Mouse (Mus musculus) CH12.LX (cell line): ENCODE data around the gene Atp5j. TPM values are rescaled to one million over a fixed set of nuclear protein-coding genes. Genes with fewer than 3 reads are reported as not detected.

ENCODE experiments used
- DNase-seq: peaks from one replicate; pipeline ENCODE4 v3.0.0-alpha.2; 2013; ENCODE audit errors: extremely low read depth
- H3K27ac ChIP-seq: 2 replicates; pipeline ENCODE4 v1.5.1; 2012; ENCODE audit warnings: low read depth, mild to moderate bottlenecking, control low read depth, moderate library complexity; ENCODE audit not compliant: insufficient read depth
- H3K27me3 ChIP-seq: replicated peaks from 2 replicates; pipeline ENCODE3; 2012; ENCODE audit warnings: inconsistent platforms
- H3K36me3 ChIP-seq, 2 experiments: replicated peaks in 1 of 2; 2 replicates each; pipeline versions ENCODE3 to v1.6.1; 2012; ENCODE audit warnings: inconsistent platforms in 1 of 2, low read length in 1 of 2, mild to moderate bottlenecking in 1 of 2, mixed read lengths in 1 of 2, moderate library complexity in 1 of 2; ENCODE audit not compliant: control insufficient read depth in 1 of 2, insufficient read depth in 1 of 2
- H3K4me1 ChIP-seq, 2 experiments: 2 replicates each; pipeline ENCODE4 v1.6.1; 2012; ENCODE audit warnings: inconsistent platforms in 1 of 2, moderate library complexity in 1 of 2; ENCODE audit not compliant: insufficient read depth in 2 of 2, control insufficient read depth in 1 of 2
- H3K4me2 ChIP-seq: 2 replicates; pipeline ENCODE4 v1.6.1; 2012; ENCODE audit warnings: low read depth, mild to moderate bottlenecking, control low read depth; ENCODE audit not compliant: poor library complexity, insufficient read depth, severe bottlenecking
- H3K4me3 ChIP-seq, 3 experiments: fragments of 150-350 bp in 1 of 3; sonication (generic) in 1 of 3; replicated peaks in 1 of 3; 2 replicates each; pipeline versions ENCODE3 to v1.5.1; 2011 to 2012; ENCODE audit warnings: low read depth in 2 of 3, low read length in 2 of 3, mild to moderate bottlenecking in 2 of 3, moderate library complexity in 2 of 3, control low read depth in 1 of 3, improper control_type of control experiment in 1 of 3, inconsistent platforms in 1 of 3, mixed read lengths in 1 of 3; ENCODE audit not compliant: poor library complexity in 1 of 3
- H3K79me2 ChIP-seq: replicated peaks from 2 replicates; pipeline ENCODE4 v1.6.1; 2012; ENCODE audit warnings: mild to moderate bottlenecking, moderate library complexity; ENCODE audit not compliant: control insufficient read depth, poor library complexity, insufficient read depth, severe bottlenecking; ENCODE audit errors: extremely low read depth
- H3K9ac ChIP-seq: 2 replicates; pipeline ENCODE4 v1.6.1; 2012; ENCODE audit warnings: low read depth, mild to moderate bottlenecking, control low read depth, moderate library complexity; ENCODE audit not compliant: insufficient read depth
- H3K9me3 ChIP-seq: replicated peaks from 2 replicates; pipeline ENCODE3; 2012; ENCODE audit warnings: low read length, inconsistent platforms, mixed read lengths
- CHD1 ChIP-seq: IDR thresholded peaks from 2 replicates; pipeline ENCODE4 v1.6.1; 2012; ENCODE audit warnings: low read depth, low read length, improper control_type of control experiment, inconsistent platforms
- CHD2 ChIP-seq: IDR thresholded peaks from 2 replicates; pipeline ENCODE4 v1.6.1; 2011; ENCODE audit warnings: low read length, improper control_type of control experiment
- ELF1 ChIP-seq: IDR thresholded peaks from 2 replicates; pipeline ENCODE4 v1.6.1; 2014; ENCODE audit warnings: low read depth, mild to moderate bottlenecking, inconsistent platforms, low read length, improper control_type of control experiment
- ETS1 ChIP-seq: conservative IDR thresholded peaks from 2 replicates; pipeline ENCODE4 v1.6.1; 2012; ENCODE audit warnings: low read depth, mild to moderate bottlenecking, inconsistent platforms, low read length, improper control_type of control experiment, moderate library complexity
- MXI1 ChIP-seq: IDR thresholded peaks from 2 replicates; pipeline ENCODE4 v1.6.1; 2011; ENCODE audit warnings: mild to moderate bottlenecking, low read depth, low read length, improper control_type of control experiment
- MYC ChIP-seq: IDR thresholded peaks from 2 replicates; pipeline ENCODE4 v1.6.1; 2011; ENCODE audit warnings: low read depth, mild to moderate bottlenecking, improper control_type of control experiment, low read length
- PAX5 ChIP-seq: IDR thresholded peaks from 2 replicates; pipeline ENCODE4 v1.6.1; 2012; ENCODE audit warnings: low read length, inconsistent platforms, mixed read lengths
- RCOR1 ChIP-seq: conservative IDR thresholded peaks from 2 replicates; pipeline ENCODE4 v1.6.1; 2012; ENCODE audit warnings: low read depth, mild to moderate bottlenecking, inconsistent platforms, low read length, improper control_type of control experiment
- SIN3A ChIP-seq: IDR thresholded peaks from 2 replicates; pipeline ENCODE4 v1.6.1; 2012; ENCODE audit warnings: low read length, improper control_type of control experiment, inconsistent platforms
- UBTF ChIP-seq: IDR thresholded peaks from 2 replicates; pipeline ENCODE4 v1.6.1; 2012; ENCODE audit warnings: low read depth, mild to moderate bottlenecking, inconsistent platforms, low read length, improper control_type of control experiment, moderate library complexity
- ZC3H11A ChIP-seq: IDR thresholded peaks from 2 replicates; pipeline ENCODE4 v1.6.1; 2012; ENCODE audit warnings: low read depth, mild to moderate bottlenecking, inconsistent platforms, low read length, improper control_type of control experiment
- ZMIZ1 ChIP-seq: IDR thresholded peaks from 2 replicates; pipeline ENCODE4 v1.6.1; 2012; ENCODE audit warnings: low read depth, mild to moderate bottlenecking, inconsistent platforms, low read length, improper control_type of control experiment
- dilution Hi-C: fragments of 300-500 bp; cut with MboI; formaldehyde crosslinking; loops from 2 replicates; pipeline ENCODE4 v1.14.3; 2020; ENCODE audit warnings: low sequenced_read_pairs; ENCODE audit not compliant: extremely low pct_unique_long_range_greater_than_20kb, extremely low pct_ligation_motif_present
- in situ Hi-C: fragments of 300-500 bp; cut with MboI; formaldehyde crosslinking; loops from 3 replicates; pipeline ENCODE4 v1.14.3; 2019; ENCODE audit warnings: low sequenced_read_pairs, low pct_ligation_motif_present, low pct_unique_long_range_greater_than_20kb, mixed read lengths
- polyA plus RNA-seq: library from polyadenylated mRNA; unstranded; fragments of >175 nt; gene quantifications from 2 replicates; pipeline ENCODE4 v1.2.1, GENCODE M21; 2012; ENCODE audit warnings: low read depth; ENCODE audit not compliant: insufficient read length
- total RNA-seq, 2 experiments: library from RNA; depleted of rRNA; stranded (reverse); fragments of 300-350 nt in 1 of 2; fragments of >200 nt in 1 of 2; gene quantifications; 2 replicates each; pipeline ENCODE4 v1.2.3; 2012 to 2014

Gene Atp5j
- total and polyA plus RNA-seq, 3 experiments = 223 to 485 (median 277) TPM

DNA sequence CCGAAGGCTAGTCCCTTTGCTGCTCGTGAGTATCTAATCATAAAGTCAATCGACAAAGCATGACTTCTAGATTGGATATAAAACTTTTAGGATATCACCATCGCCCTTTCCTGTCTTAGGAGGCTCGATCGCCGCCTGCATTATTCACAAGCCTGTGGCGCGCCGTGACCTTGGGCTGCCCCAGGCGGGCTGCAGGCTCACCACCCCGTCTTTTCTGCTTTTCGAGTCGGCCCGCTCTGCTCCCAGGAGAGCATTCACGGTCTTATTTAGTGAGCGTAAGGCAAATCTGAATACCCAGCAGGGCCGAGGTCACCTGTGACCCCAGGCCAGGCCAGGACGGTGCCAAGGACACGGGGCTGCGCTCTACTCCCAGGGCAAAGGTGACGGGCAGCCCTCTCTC is 1.1 kb downstream of the Atp5j start:
- Histone ChIP-seq H3K9ac (peak overlapping the region; percentile 75), H3K36me3 (peaks cover 31 to 59% of the 10 kb centered on the region in 2 experiments), H3K79me2 (peaks cover 65% of the 10 kb centered on the region), H3K27me3 (no peaks in the 10 kb centered on the region), H3K4me2 (peak overlapping the region; percentile 76; the same call in 1 of the 2 replicates), H3K4me1 (peaks cover 8 to 48% of the 10 kb centered on the region in 2 experiments), H3K9me3 (no peaks in the 10 kb centered on the region), H3K27ac (peak overlapping the region; percentile 74), H3K4me3 (peak overlapping the region; percentile 77 to 89 (median 87))
- dilution Hi-C loops (no loop called here), in situ Hi-C loops (loop anchor here (10.0 to 25.0 kb wide), 2 partner anchors 100 to 247 kb away; partner anchors contain the start of gene Mrpl39)
- DNase-seq = no peak
- TF ChIP-seq PAX5 = no peak
- TF ChIP-seq MXI1 = 0 out of 2 replicates have a peak, but pooled peaks have one; percentile 0
- TF ChIP-seq CHD1 = peak; percentile 63; the same call in 1 of the 2 replicates

DNA sequence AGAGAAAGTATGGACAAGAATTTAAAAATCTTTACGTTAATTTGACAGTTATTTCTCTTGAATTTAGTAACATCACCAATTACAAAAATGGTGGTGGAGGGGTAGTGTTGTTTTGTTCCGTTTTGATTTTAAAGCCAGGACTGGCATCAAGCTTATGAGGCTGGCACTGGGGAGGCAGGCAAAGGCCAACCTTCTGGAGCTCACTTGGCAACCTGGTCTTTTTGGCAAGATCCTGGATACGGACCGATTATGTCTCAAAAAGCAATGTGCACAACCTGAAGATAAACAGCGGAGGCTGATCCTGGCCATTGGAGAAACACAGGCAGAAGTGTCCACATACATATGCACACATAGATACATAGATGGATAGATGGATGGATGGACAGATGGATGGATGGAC is 2.7 kb downstream of the Atp5j start:
- Histone ChIP-seq H3K4me2 (no peak overlapping the region), H3K9me3 (no peaks in the 10 kb centered on the region), H3K79me2 (peaks cover 57% of the 10 kb centered on the region), H3K36me3 (peaks cover 40 to 61% of the 10 kb centered on the region in 2 experiments), H3K4me1 (peaks cover 8 to 44% of the 10 kb centered on the region in 2 experiments), H3K4me3 (no peak overlapping the region), H3K9ac (no peak overlapping the region; the same call in 1 of the 2 replicates), H3K27me3 (no peaks in the 10 kb centered on the region), H3K27ac (no peak overlapping the region)
- in situ Hi-C loops (loop anchor here (10.0 to 25.0 kb wide), 2 partner anchors 98 to 245 kb away; partner anchors contain the start of gene Mrpl39), dilution Hi-C loops (no loop called here)
- TF ChIP-seq ZC3H11A = no peak
- TF ChIP-seq MYC = no peak
- TF ChIP-seq SIN3A = no peak
- no peak for TF ChIP-seq UBTF
- no peak for TF ChIP-seq ZMIZ1
- TF ChIP-seq RCOR1 = no peak
- TF ChIP-seq CHD2 = no peak
- no peak for DNase-seq

DNA sequence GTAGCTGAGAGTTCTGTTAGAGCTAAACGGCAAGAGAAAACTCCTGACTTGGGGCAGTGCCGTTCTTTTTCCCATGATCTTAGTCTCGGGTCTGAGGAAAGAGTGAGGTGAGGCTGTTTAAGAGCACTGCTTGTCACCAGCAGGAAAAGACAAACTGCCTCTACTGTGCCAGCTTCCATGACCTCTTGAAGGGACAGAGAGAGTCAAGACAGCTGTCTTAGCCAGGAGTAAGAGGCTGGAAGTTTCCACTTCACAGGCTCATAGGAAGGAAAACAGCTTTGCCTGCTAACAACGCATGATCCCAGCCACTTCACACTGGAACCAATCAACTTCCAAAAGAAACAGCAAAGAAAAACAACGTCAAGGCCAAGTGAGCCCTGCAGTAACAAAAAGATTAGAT is 3.7 kb downstream of the Atp5j start:
- no peak for TF ChIP-seq ELF1
- TF ChIP-seq ETS1 = no peak
- TF ChIP-seq, all 38 proteins: peak for 0
- Histone ChIP-seq H3K9me3 (no peaks in the 10 kb centered on the region), H3K27me3 (no peaks in the 10 kb centered on the region), H3K4me2 (no peak overlapping the region), H3K27ac (no peak overlapping the region), H3K4me3 (no peak overlapping the region), H3K4me1 (peaks cover 2 to 34% of the 10 kb centered on the region in 2 experiments), H3K9ac (no peak overlapping the region), H3K36me3 (peaks cover 49 to 65% of the 10 kb centered on the region in 2 experiments), H3K79me2 (peaks cover 46% of the 10 kb centered on the region)
- in situ Hi-C loops (loop anchor here (10.0 to 25.0 kb wide), 2 partner anchors 97 to 244 kb away; partner anchors contain the start of gene Mrpl39), dilution Hi-C loops (no loop called here)
- DNase-seq = no peak
